Mouse (Mus musculus): ENCODE data around the gene Mrpl37.

DNA sequence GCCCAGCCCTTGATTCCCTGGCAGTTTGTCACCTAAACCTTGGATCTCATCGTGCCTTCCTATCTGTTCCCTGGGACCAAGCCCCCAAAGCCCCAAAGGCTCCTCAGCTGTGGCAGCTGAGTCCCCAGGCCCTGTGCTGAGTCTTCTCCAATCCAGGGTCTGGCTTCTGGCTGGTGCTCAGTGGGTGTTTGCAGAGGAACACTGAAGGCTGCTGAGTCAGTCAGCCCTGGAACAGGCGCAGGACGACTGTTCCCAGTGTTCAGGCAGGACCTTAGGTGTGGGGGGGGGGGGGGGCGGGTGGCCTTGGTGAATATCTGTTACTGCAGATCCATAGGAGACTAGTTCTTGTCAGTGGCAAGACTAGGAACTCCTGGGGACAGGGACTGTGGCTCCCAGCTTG is 14.8 kb downstream of the Mrpl37 start:
- TF ChIP-seq CTCF (IDR thresholded peaks at IDR 0.05; ENCODE audit: low read depth) = no peak
- TF ChIP-seq EP300 (IDR thresholded peaks at IDR 0.05; ENCODE audit: low read depth) = no peak
